Mouse (Mus musculus) kidney, adult 2 months (tissue): Measurements from ENCODE around the gene Ttll13. TPM values are rescaled to one million over a fixed set of nuclear protein-coding genes. Genes with fewer than 3 reads are reported as not detected.

ENCODE experiments used
- DNase-seq: peaks from one replicate; pipeline ENCODE4 v3.0.0; 2021
- H3K27ac ChIP-seq: fragments of 200-500 bp; 2 replicates; pipeline ENCODE4 v1.5.1; 2012; ENCODE audit warnings: low read depth, low read length, control low read depth, inconsistent platforms; ENCODE audit not compliant: insufficient read depth
- H3K27me3 ChIP-seq: fragments of 200-500 bp; replicated peaks from 2 replicates; pipeline ENCODE4 v1.6.1; 2012; ENCODE audit warnings: mild to moderate bottlenecking, moderate library complexity, low read length, inconsistent platforms; ENCODE audit not compliant: control insufficient read depth, insufficient read depth
- H3K36me3 ChIP-seq: fragments of 200-500 bp; 2 replicates; pipeline ENCODE4 v1.6.1; 2012; ENCODE audit warnings: mild to moderate bottlenecking, moderate library complexity, low read length, inconsistent platforms; ENCODE audit not compliant: control insufficient read depth, insufficient read depth
- H3K4me1 ChIP-seq: fragments of 200-500 bp; 2 replicates; pipeline ENCODE4 v1.6.1; 2011; ENCODE audit warnings: low read length; ENCODE audit not compliant: control insufficient read depth, insufficient read depth
- H3K4me3 ChIP-seq: fragments of 200-500 bp; 2 replicates; pipeline ENCODE4 v1.5.1; 2011; ENCODE audit warnings: mild to moderate bottlenecking, low read depth, low read length, control low read depth; ENCODE audit not compliant: insufficient read depth
- CTCF ChIP-seq: fragments of 200-500 bp; conservative IDR thresholded peaks from 2 replicates; pipeline ENCODE4 v1.5.1; 2011; ENCODE audit warnings: low read depth, mild to moderate bottlenecking, control low read depth, low read length, moderate library complexity, mixed read lengths; ENCODE audit not compliant: insufficient read depth, insufficient read length
- POLR2A ChIP-seq: fragments of 200-500 bp; IDR thresholded peaks from one replicate; pipeline ENCODE4 v1.6.1; 2011; ENCODE audit warnings: low read depth, low read length, control low read depth
- WGBS: fragments of 180-500 bp; shearing (Covaris S2); methylation state at CpG from one replicate; pipeline ENCODE4 v1.1.7; 2018; 5-methylcytosine and 5-hydroxymethylcytosine counted together
- polyA plus RNA-seq: library from polyadenylated mRNA; depleted of rRNA; stranded (reverse); fragments of >200 nt; gene quantifications from 2 replicates; pipeline ENCODE4 v1.2.3, GENCODE M21; 2012; rRNA removed

The Ttll13 gene
- polyA plus RNA-seq, 1 experiment: 1.4 TPM

- H3K4me3 ChIP-seq: no peak overlapping the region
- DNase-seq: no peak
- TF ChIP-seq CTCF: no peak
- no peak for TF ChIP-seq POLR2A
- no peaks in the 10 kb centered on the region for H3K36me3 ChIP-seq
- 67% methylated on average over 3 of the region's 3 CpGs for WGBS
- no peak overlapping the region for H3K27ac ChIP-seq
- H3K4me1 ChIP-seq: no peaks in the 10 kb centered on the region
- no peaks in the 10 kb centered on the region for H3K27me3 ChIP-seq
Measured at GRCm38 (mm10) chr7:80307766-80308165, 61.6 kb downstream of the Ttll13 start.

Other genes with a start within 250 kb of the Ttll13 start
- 22.6 and 26.4 TPM in 2 replicates for gene Zfp710, start 221.6 kb upstream of the Ttll13 start, polyA plus RNA-seq
- 651 and 688 TPM in 2 replicates for gene Idh2, start 131.0 kb upstream of the Ttll13 start, polyA plus RNA-seq
- 24.4 and 26.3 TPM in 2 replicates for gene Sema4b, start 59.5 kb upstream of the Ttll13 start, polyA plus RNA-seq
- gene Cib1, start 13.6 kb upstream of the Ttll13 start, polyA plus RNA-seq: 333 and 344 TPM in 2 replicates
- 2.4 and 2.6 TPM in 2 replicates for gene Gdpgp1, start 13.5 kb upstream of the Ttll13 start, polyA plus RNA-seq
- gene Ngrn, start 14.8 kb downstream of the Ttll13 start, polyA plus RNA-seq: 21.6 TPM in 2 replicates
- gene Vps33b, start 23.3 kb downstream of the Ttll13 start, polyA plus RNA-seq: 8.8 and 10.1 TPM in 2 replicates
- gene Prc1, start 48.1 kb downstream of the Ttll13 start, polyA plus RNA-seq: 1.6 and 1.7 TPM in 2 replicates
- gene Rccd1, start 78.1 kb downstream of the Ttll13 start, polyA plus RNA-seq: 3.7 and 5.3 TPM in 2 replicates
- 53.3 and 81.0 TPM in 2 replicates for gene Unc45a, start 94.6 kb downstream of the Ttll13 start, polyA plus RNA-seq
- 66.3 and 86.4 TPM in 2 replicates for gene Hddc3, start 96.7 kb downstream of the Ttll13 start, polyA plus RNA-seq
- 40.4 and 49.9 TPM in 2 replicates for gene Man2a2, start 125.0 kb downstream of the Ttll13 start, polyA plus RNA-seq
- 10.0 and 10.8 TPM in 2 replicates for gene Fes, start 141.6 kb downstream of the Ttll13 start, polyA plus RNA-seq
- gene Furin, start 159.1 kb downstream of the Ttll13 start, polyA plus RNA-seq: 145 and 172 TPM in 2 replicates